Mouse (Mus musculus) NIH3T3 (cell line): ENCODE results near the gene Ntm.

Source experiments
- DNase-seq: peaks from one replicate; pipeline ENCODE4 v3.0.0-alpha.2; 2012; ENCODE audit warnings: low read depth

Gene Ntm

DNA sequence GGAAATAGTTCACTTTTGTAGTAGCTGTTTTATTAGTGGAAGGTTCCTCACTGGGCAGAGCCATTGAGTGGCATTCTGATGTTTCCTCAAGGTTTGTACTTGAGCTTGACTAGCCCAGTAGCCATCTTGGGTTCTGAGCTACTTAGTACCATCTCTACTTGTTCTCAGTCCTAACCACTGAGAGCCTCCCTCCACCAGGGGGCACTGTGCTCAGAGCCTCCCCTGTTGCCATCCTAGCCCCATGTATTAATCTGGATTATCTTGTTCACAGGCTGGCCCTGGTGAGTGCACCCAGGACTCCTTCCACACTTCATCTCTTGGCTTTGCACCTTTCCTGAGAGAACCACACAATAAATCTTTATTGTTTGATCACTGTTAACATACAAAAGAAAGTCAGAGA, 555.0 kb downstream of the Ntm start:
- peak; percentile 8 for DNase-seq

DNA sequence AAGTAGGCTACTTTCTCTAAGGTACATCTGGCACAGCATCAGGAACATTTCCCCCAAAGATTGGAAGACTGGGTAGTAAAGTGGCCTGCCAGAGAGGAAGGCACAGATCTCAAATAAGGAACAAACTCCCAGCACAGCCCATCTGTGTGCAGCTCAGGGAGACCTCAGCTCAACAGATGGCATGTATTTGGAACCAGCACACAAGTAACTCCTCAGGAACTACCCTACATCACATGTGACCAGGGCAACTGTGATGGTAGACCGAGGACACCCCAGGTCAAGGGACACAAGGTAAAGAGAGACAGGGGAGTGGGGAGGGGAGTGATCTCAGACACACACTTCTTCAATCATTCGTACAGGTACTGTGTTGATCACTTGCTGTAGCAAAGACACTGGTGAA, 556.0 kb downstream of the Ntm start:
- no peak for DNase-seq

DNA sequence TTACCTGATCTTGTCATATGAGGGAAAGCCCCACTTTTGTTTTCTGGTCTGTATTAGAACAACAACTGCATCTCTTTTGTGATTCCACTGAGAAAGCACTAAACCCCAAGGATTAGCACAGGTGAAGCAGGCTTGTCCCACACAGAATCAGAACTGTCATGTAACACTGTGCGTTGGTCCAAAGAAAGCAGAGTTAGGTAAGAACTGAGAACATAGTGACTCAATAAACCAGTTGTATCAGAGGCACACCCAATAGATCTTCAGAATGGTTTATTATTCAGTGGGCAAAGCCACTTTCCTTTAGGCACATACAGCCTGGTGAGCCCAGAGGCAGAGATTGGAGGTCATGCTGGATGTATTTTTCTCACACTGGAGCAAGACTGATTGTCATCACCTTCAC, 556.9 kb downstream of the Ntm start:
- no peak for DNase-seq

DNA sequence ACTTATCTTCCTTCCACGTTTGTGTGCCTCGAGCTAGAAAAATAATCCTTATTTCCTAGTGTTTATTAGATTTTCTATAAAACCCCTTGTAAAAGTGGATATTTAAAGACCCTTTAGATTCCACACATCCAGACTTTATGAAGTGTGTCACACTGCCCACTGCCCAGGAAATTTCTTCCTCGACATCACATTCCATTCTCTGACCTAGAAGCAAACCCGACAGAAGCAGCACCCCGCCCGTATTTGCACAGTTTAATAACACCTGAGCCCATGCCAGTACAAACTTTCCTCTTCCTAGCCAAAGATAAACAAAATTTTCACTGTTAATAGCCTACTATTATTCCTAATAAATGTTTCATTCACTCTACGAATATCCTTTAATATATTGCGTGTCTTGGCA, 562.8 kb downstream of the Ntm start:
- no peak for DNase-seq

DNA sequence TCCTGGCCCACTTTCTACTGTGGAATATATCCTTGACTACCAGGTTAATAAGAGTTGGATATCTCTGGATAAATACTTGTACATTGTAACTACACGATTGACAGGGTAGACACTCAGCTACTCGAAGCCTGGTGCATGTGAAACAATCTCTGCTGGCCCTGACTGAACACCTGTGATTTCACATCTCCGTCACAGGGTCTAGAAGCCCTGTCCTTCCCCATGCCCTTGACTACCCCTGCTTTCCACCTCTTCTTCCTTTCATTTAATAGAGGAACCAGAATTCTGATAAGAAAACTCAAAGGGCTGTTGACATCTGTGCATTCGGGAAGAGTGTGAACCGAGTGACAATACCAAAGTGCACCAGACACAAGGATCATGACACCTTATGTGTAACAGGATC, 566.8 kb downstream of the Ntm start:
- no peak for DNase-seq

DNA sequence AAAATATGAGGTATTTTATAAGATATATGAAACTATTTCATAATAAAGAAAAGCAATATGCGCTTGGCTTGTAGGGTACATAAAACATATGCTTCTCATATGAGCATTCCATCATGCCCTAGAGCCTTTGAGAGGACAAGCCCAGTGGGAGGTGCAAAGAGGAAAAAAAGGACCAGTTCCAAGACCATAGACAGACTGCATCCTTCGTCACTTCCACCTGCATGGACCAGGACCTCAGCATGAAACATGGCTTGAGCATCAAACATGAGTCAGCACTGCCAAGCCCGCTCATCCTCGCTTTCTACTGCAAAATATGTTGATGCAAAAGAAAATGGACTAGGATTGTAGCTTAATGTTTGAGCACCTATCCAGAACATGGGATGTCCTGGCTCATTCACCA, 569.8 kb downstream of the Ntm start:
- no peak for DNase-seq

DNA sequence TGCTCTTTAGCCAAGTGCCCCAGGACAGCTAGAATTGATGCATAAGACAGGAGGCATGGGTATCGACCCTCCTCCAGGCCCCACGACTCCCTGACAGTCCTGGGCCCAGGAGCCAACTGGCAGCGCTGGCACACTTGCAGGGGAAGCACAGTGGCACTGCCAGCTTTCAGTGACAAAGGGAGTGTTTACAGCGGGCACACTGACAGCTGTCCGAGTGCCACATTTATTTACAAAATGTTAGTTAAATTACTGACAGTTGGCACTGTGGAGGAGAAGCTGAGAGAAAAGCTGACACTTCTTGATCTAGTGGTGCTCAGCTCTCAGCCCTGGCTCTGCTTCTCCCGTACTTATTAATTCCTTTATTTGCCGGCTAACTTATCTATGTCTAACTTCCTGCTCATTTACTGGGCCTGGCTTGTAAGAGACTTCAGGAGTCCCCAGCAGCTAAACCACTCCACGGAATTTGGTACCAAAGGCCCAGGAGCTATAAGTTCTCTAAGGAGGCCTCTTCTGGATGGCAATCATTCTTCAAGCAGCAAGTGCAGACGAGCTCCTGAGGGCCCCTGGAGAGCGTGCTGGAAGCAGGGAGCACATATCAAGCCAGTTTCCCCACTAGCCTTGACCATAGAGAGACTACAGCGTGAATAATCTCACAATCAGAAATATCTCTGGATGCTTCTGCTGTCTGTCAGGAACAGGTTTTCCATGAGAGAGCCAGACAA, 572.0 kb downstream of the Ntm start:
- no peak for DNase-seq

DNA sequence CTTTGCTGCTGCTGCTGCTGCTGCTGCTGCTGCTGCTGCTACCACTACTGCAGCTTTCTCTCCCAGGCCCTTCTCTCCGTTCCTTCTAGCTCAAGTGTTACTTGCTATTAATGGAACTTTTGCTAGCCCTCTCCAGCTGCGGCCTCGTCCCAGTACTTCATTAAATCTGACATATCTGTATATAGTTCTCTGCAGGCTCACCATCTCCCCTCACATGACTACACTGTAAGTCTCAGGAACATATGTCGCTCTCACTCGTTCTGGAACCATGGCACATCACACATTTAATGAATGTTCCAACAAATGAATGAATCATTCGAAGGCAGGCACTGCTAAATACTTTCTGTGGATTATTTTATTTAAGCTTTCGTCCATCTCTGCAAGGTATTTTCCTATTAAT, 573.7 kb downstream of the Ntm start:
- no peak for DNase-seq

DNA sequence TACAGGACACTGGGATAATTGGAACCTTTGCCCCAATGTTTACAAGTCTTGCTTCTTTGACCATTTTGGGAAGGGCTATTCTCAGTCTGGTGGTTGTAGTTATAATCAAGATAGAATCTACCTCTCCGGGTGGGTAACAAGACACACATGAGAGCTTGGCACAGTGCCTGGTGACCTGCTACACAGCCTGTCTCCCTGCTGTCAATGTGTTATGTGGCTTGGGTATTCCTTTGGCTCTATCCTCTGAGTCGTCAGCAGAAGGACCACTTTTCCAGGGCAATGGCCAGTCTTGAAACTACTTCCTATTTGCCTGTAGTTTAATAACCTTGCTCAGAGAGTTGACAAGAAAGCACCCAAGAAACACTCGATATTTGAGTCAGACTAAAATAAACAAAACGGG, 575.8 kb downstream of the Ntm start:
- no peak for DNase-seq

DNA sequence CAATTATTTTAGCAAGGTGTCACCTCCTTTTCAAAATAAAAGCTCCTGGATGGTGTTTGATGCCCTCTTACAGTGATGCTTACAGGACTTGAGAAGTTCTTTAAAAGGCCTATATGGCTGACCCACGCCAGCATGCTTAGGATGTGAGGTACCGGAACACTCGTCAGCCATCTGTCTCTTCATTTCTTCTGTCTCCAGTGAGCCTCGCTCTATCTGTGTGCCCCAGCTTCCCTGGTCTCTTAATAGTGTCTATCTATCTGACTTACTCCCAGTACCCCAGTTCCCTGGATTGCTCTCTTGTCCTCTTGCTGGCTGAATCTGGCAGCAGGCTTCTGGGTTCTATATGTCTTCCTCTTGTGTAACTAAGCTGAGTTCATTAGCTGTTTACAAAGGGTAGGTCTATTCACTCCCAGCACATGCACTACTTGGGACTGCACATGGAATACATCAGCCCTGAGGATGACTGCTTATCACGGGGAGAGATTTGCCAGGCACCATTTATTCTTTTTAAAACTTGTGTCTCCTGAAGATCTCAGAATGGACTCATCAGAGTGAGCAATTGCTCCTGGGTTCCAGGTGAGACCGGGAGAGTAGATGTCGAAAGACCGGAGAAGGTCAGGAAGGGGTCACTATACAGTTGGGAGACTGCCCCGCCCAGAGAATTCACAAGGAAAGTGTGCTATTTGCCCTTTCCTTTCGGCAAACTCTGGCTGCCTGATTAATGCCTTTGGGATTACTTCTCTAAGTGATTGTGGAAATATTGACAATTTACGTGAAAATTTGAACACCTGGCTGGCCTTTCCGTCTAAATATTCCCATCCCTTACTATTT, 585.6 kb downstream of the Ntm start:
- no peak for DNase-seq

DNA sequence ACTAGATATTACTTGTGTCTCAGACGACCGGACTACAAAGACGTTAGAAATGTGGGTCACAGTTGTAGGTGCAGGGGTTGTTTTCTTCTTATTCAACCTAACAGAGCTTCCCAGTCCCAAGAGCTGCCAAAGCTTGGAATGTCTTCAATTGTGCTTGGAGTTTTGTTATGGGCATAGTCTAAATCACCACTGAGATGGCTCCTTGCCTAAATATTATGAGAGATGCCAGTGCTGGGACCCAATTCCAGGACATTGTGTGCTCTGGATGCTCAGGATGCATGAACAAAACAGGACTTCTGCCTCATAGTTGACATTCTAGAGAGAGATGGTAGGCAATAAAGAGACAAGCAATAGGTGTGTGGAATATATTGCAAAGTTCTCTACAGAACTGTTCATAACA, 591.6 kb downstream of the Ntm start:
- no peak for DNase-seq

DNA sequence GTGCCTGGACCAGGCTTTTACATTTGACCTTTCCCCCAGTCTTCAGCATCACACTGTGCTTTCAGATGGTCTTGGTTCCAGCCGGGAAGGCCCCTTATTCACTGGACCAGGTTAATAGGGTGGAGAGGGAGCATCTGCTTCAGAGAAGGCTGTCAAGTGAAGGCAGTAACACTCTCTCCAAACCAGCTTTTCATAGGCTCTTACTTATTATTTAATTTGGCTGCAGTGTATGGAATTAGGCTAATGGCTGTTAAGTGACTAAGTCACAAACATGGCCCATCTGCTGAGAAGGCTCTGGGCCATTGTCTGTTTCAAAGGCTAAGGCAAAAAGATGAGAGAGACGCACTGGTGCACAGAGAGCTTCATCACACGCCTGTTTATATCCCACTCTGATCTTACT, 593.3 kb downstream of the Ntm start:
- no peak for DNase-seq

DNA sequence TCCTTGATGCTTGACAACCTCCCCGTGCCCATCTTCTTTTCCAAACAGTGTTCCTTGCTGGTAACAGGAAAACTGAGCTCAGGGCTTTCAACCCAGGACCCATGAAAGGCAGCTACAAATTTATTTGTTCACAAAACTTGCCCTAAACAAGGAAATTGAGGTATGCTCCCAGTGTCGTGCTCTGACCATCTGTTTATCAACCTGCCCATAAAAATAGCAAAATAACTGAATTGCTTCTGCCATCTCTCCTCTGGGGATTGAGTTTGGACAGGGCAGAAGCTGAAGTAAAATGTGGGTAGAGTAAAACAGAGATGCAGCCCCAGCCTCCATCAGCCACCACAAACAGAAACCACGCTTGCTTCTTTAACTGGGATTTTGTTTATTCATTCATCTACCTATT, 594.6 kb downstream of the Ntm start:
- DNase-seq, result no peak

DNA sequence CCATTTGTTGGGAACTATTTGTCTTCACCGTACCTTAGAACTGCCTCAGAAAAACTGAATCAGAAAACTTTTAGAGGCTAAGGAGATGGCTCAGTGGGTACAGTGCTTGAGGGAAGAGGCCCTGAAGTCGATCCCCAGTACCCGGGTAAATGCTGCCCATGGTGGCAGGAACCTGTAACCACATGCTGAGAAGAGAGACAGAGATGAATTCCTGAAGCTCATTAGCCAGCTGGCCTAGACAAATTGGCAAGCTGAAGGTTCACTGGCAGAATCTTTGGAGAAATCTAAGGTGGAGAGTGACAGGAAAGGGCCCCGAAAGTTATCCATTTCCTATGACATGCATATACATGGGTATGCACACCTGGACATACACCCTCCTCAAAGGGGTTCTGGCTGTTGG, 605.1 kb downstream of the Ntm start:
- DNase-seq, result no peak

DNA sequence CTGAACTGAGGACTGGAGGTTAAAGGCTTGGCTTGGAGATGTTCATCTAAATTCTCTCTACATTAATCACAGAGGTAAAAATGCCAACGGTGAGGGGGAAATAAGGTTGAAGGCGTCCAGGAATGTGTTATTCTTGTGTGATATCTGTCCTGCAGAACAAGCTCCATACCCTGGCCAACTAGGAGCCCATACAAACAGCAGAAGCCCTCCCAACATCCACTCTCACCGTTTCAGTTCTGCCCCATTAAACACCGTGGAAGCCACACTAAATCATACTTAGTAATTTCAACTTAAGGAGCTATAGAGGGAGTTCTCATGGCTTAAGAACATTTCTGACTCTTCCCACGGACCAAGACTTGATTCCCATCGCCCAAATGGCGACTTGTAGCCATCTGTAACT, 620.6 kb downstream of the Ntm start:
- no peak for DNase-seq

DNA sequence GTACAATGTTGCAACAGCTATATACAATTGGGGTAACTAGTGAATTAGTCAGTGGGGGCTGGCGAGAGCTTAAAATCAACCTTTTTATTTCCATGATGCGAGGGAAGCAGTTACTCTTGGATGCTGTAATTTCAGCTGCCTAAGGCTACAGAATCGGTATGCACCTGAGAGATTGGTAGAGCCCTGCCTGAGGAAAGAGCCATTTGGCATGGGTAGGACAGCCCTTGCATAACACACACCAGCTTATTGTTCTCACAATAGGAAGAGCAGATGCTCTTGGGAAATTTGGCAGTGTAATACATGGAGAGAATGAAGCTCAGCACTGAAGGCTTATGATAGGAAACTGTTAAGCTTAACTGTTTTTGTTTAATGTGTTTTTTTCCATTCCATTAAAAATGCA, 621.6 kb downstream of the Ntm start:
- DNase-seq, result no peak

DNA sequence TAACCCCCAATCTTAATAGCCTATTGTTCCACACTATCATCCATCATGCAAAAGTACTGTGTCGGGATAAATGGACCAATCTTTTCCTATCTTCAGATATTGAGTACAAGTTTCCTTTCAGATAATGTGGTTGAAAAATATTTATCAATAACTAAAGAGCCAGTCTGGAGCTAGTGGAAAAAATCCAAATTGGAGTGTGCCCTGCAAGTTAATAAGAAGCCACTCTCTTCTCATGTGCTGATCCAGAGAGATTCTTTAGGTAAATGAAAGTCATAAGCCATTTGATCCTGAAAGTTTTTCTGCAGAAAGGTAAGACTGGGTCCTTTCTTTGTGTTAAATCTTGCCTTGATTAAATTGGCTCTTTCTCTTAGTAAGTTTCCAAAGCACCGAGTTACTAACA, 627.3 kb downstream of the Ntm start:
- DNase-seq, result no peak

DNA sequence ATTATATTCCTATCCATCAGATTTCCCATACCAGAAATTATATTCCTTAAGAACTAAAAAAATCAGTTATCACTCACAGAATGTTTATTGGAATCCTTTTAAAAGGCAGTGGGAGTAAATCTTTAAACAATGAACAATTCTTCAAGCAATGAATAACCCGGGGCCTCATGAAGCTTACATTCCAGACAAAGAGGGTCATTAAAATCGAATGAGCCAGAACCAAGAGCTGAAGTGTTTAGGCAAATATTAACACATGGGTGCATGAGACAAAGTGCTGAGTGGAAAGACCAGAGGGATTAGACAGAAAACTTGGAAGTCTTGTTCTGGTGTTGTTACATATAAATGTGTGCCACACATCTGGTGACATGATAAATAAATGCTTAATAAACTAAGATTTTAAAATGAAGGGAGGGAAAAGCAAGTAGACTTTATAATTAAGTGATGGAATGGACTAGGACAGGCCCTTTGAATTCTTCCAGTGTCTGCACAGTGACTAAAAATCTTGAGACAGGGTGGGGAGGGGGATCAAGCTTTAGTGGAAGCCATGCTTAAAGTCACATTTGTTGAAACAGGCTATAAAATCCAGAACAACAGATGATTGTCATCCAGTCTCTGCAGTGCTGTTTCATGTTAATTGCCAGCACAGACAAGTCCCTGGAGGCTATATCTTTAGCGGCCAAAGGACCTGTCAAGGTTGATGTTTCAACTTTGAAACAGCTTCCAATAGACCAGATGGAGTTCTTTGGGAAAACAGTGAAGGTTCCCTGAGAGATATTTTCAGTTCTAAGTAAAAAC, 630.4 kb downstream of the Ntm start:
- DNase-seq, result no peak

DNA sequence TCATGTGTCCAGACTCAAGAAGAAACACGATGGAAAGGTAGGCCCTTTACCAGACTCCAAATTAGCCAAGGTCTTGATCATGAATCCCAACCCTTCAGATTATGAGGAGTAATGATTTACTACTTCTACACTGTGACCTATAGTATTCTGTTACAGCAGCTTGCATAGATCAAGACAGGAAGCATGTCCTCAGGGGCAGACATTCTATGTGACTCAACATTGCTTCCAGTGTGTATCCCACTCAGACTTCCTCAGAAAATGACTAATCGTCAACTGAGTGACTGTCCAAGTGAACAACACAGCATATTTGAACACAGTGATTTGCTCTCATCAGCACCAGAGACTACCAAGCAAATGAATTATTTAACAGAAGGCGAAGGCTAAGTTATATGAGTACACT, 632.5 kb downstream of the Ntm start:
- DNase-seq, result no peak

DNA sequence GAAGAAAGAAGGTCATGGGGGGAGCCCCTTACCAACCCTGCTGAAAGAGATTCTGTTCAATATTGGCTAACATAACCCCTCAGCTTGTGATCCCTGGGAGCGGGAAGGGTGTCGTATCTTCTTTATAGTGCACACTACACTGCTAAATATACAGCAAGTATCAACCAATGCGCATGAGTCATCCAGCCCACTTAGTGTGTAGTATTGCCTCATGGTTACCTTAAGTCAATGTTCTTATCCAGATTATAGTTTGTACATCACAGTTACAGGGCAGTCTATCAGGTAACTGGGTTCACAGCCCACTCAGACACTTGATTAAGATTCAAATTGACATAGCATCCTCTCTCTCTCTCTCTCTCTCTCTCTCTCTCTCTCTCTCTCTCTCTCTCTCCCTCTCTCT, 636.7 kb downstream of the Ntm start:
- no peak for DNase-seq

DNA sequence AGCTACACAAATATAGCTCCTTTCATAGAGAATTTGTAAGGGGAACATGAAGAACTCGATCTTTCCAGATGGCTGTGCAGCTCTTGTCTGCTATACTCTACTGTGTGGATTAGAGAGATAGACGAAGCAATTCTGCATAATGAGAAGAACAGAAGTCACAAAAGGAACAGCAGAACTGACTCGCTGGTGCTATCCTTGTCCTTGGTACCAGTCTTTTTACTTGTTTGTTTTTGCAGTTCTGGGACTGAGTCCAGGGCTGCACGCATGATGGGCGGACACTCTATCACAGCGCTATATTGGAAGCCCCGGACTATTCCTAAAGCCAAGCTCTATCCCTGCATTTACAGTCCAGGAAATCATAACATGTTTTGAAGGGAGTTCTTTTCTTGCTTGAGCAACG, 637.8 kb downstream of the Ntm start:
- DNase-seq, result no peak

DNA sequence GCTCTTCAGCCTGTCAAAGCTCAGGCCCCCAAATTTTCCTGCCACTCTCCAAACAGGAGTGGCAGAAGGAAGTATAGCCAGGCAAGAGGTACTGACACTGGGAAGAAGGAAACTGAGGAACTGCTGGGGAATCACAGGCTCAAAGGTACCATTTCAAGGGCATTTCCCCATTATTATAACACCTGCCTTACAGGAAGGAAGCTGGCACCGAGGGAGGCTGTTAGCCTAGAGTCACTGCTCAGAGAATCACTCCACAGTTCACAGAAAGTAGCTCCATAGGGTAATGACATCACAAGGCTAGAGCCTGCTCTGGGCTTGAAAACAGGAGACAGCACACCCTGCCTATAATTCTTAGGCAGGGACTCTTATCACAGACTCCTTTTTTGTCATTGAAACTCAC, 643.7 kb downstream of the Ntm start:
- DNase-seq, result no peak

DNA sequence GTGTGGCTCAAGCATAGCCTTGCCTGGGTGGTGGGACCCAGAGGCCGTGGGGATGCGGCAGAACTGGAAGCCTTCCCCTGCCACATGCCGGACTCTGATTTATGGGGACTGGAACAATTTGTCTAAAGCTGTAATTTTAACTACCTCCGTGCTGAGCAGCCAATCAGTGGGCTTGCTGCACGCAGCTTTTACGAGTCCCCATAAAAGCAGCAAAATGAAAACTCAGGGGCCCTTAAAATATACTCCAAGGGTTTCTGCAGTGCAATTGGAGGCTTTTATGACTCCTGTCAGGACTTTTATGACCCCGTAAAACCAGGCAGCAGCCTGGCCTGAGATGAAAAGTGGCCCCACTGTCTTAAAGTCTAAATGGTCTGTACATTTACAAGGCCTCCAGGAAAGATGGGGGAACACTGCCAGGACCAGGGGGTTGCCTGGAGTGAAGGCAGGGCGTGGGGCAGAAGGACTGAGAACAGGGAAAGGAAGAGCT, 644.2 kb downstream of the Ntm start:
- no peak for DNase-seq
